Mouse (Mus musculus): ENCODE measurements around the gene Mrpl16. TPM values are rescaled to one million over a fixed set of nuclear protein-coding genes. Genes with fewer than 3 reads are reported as not detected.

Mrpl16 gene
- polyA plus RNA-seq, 1 experiment from 2014 or later, result 70.5 TPM

GRCm38 (mm10) chr19:11793741-11794359 lies 23.7 kb downstream of the Mrpl16 start:
- H3K4me2 ChIP-seq (ENCODE audit: low read depth, low read length), result no peak overlapping the region
- H3K4me3 ChIP-seq (ENCODE audit: low read length), result no peak overlapping the region
- no peaks in the 10 kb centered on the region for H3K4me1 ChIP-seq (ENCODE audit: control insufficient read depth, insufficient read depth, low read length)
- no peak overlapping the region for H3K27ac ChIP-seq (ENCODE audit: low read length)
- WGBS, result 68% methylated on average over 2 of the region's 2 CpGs
- no peak overlapping the region for H3K9ac ChIP-seq (ENCODE audit: low read length)
- no peak for ATAC-seq (replicated peaks; ENCODE audit: extremely low read depth, insufficient read depth, low FRiP score)
- no peaks in the 10 kb centered on the region for H3K9me3 ChIP-seq (replicated peaks; ENCODE audit: control insufficient read depth, low read length)
- H3K27me3 ChIP-seq (ENCODE audit: control insufficient read depth, insufficient read depth, low read length), result no peaks in the 10 kb centered on the region
- no peaks in the 10 kb centered on the region for H3K36me3 ChIP-seq (ENCODE audit: control insufficient read depth, insufficient read depth)

- H3K27ac ChIP-seq (ENCODE audit: low read length), result no peak overlapping the region
- no peak for ATAC-seq (replicated peaks; ENCODE audit: extremely low read depth, insufficient read depth, low FRiP score)
- no peaks in the 10 kb centered on the region for H3K4me1 ChIP-seq (ENCODE audit: control insufficient read depth, insufficient read depth, low read length)
- H3K9ac ChIP-seq (ENCODE audit: low read length), result no peak overlapping the region
- no peak overlapping the region for H3K4me2 ChIP-seq (ENCODE audit: low read depth, low read length)
- no peaks in the 10 kb centered on the region for H3K36me3 ChIP-seq (ENCODE audit: control insufficient read depth, insufficient read depth)
- 66% methylated on average over 6 of the region's 6 CpGs for WGBS
- H3K4me3 ChIP-seq (ENCODE audit: low read length), result no peak overlapping the region
- no peaks in the 10 kb centered on the region for H3K27me3 ChIP-seq (ENCODE audit: control insufficient read depth, insufficient read depth, low read length)
- no peaks in the 10 kb centered on the region for H3K9me3 ChIP-seq (replicated peaks; ENCODE audit: control insufficient read depth, low read length)
These were observed 24.3 kb downstream of the Mrpl16 start for GRCm38 (mm10) chr19:11794447-11794846.

- Histone ChIP-seq H3K9ac (ENCODE audit: low read length) (no peak overlapping the region), H3K4me3 (ENCODE audit: low read length) (no peak overlapping the region), H3K27me3 (ENCODE audit: control insufficient read depth, insufficient read depth, low read length) (no peaks in the 10 kb centered on the region), H3K27ac (ENCODE audit: low read length) (no peak overlapping the region), H3K4me2 (ENCODE audit: low read depth, low read length) (no peak overlapping the region), H3K4me1 (ENCODE audit: control insufficient read depth, insufficient read depth, low read length) (no peaks in the 10 kb centered on the region), H3K9me3 (replicated peaks; ENCODE audit: control insufficient read depth, low read length) (no peaks in the 10 kb centered on the region), H3K36me3 (ENCODE audit: control insufficient read depth, insufficient read depth) (no peaks in the 10 kb centered on the region)
- no peak for ATAC-seq (replicated peaks; ENCODE audit: extremely low read depth, insufficient read depth, low FRiP score)
- 62% methylated on average over 8 of the region's 8 CpGs for WGBS
These were observed 30.5 kb downstream of the Mrpl16 start for GRCm38 (mm10) chr19:11800531-11801315.

GRCm38 (mm10) chr19:11804423-11804822 lies 34.2 kb downstream of the Mrpl16 start:
- no peak overlapping the region for H3K4me3 ChIP-seq (ENCODE audit: low read length)
- no peak overlapping the region for H3K9ac ChIP-seq (ENCODE audit: low read length)
- no peaks in the 10 kb centered on the region for H3K36me3 ChIP-seq (ENCODE audit: control insufficient read depth, insufficient read depth)
- H3K27ac ChIP-seq (ENCODE audit: low read length), result peak overlapping the region; percentile 39
- no peak for ATAC-seq (replicated peaks; ENCODE audit: extremely low read depth, insufficient read depth, low FRiP score)
- 53% methylated on average over 1 of the region's 1 CpGs for WGBS
- H3K4me1 ChIP-seq (ENCODE audit: control insufficient read depth, insufficient read depth, low read length), result no peaks in the 10 kb centered on the region
- no peaks in the 10 kb centered on the region for H3K27me3 ChIP-seq (ENCODE audit: control insufficient read depth, insufficient read depth, low read length)
- no peak overlapping the region for H3K4me2 ChIP-seq (ENCODE audit: low read depth, low read length)
- no peaks in the 10 kb centered on the region for H3K9me3 ChIP-seq (replicated peaks; ENCODE audit: control insufficient read depth, low read length)

- Histone ChIP-seq H3K27me3 (ENCODE audit: control insufficient read depth, insufficient read depth, low read length) (no peaks in the 10 kb centered on the region), H3K4me2 (ENCODE audit: low read depth, low read length) (no peak overlapping the region), H3K9ac (ENCODE audit: low read length) (no peak overlapping the region), H3K4me1 (ENCODE audit: control insufficient read depth, insufficient read depth, low read length) (peaks cover 4% of the 10 kb centered on the region; the same call in 1 of the 2 replicates), H3K9me3 (replicated peaks; ENCODE audit: control insufficient read depth, low read length) (no peaks in the 10 kb centered on the region), H3K36me3 (ENCODE audit: control insufficient read depth, insufficient read depth) (no peaks in the 10 kb centered on the region), H3K4me3 (ENCODE audit: low read length) (no peak overlapping the region), H3K27ac (ENCODE audit: low read length) (no peak overlapping the region)
- ATAC-seq (replicated peaks; ENCODE audit: extremely low read depth, insufficient read depth, low FRiP score), result no peak
- WGBS, result 32% methylated on average over 2 of the region's 2 CpGs
These were observed 37.1 kb downstream of the Mrpl16 start for GRCm38 (mm10) chr19:11807251-11807650.

- no peak overlapping the region for H3K9ac ChIP-seq (ENCODE audit: low read length)
- no peak overlapping the region for H3K27ac ChIP-seq (ENCODE audit: low read length)
- H3K27me3 ChIP-seq (ENCODE audit: control insufficient read depth, insufficient read depth, low read length), result no peaks in the 10 kb centered on the region
- 58% methylated on average over 6 of the region's 6 CpGs for WGBS
- H3K4me1 ChIP-seq (ENCODE audit: control insufficient read depth, insufficient read depth, low read length), result peaks cover 4% of the 10 kb centered on the region; the same call in 1 of the 2 replicates
- no peak overlapping the region for H3K4me3 ChIP-seq (ENCODE audit: low read length)
- no peak overlapping the region for H3K4me2 ChIP-seq (ENCODE audit: low read depth, low read length)
- H3K36me3 ChIP-seq (ENCODE audit: control insufficient read depth, insufficient read depth), result no peaks in the 10 kb centered on the region
- H3K9me3 ChIP-seq (replicated peaks; ENCODE audit: control insufficient read depth, low read length), result no peaks in the 10 kb centered on the region
- ATAC-seq (replicated peaks; ENCODE audit: extremely low read depth, insufficient read depth, low FRiP score), result no peak
These were observed 37.6 kb downstream of the Mrpl16 start for GRCm38 (mm10) chr19:11807822-11808221.

- H3K27me3 ChIP-seq (ENCODE audit: control insufficient read depth, insufficient read depth, low read length), result no peaks in the 10 kb centered on the region
- H3K4me1 ChIP-seq (ENCODE audit: control insufficient read depth, insufficient read depth, low read length), result peaks cover 4% of the 10 kb centered on the region; the same call in 1 of the 2 replicates
- WGBS, result 76% methylated on average over 2 of the region's 2 CpGs
- no peak overlapping the region for H3K4me3 ChIP-seq (ENCODE audit: low read length)
- H3K36me3 ChIP-seq (ENCODE audit: control insufficient read depth, insufficient read depth), result no peaks in the 10 kb centered on the region
- no peak overlapping the region for H3K9ac ChIP-seq (ENCODE audit: low read length)
- H3K27ac ChIP-seq (ENCODE audit: low read length), result no peak overlapping the region
- ATAC-seq (replicated peaks; ENCODE audit: extremely low read depth, insufficient read depth, low FRiP score), result no peak
- no peaks in the 10 kb centered on the region for H3K9me3 ChIP-seq (replicated peaks; ENCODE audit: control insufficient read depth, low read length)
- H3K4me2 ChIP-seq (ENCODE audit: low read depth, low read length), result no peak overlapping the region
These were observed 38.3 kb downstream of the Mrpl16 start for GRCm38 (mm10) chr19:11808452-11808851.

- no peaks in the 10 kb centered on the region for H3K36me3 ChIP-seq (ENCODE audit: control insufficient read depth, insufficient read depth)
- H3K9me3 ChIP-seq (replicated peaks; ENCODE audit: control insufficient read depth, low read length), result no peaks in the 10 kb centered on the region
- no peak overlapping the region for H3K4me2 ChIP-seq (ENCODE audit: low read depth, low read length)
- ATAC-seq (replicated peaks; ENCODE audit: extremely low read depth, insufficient read depth, low FRiP score), result no peak
- no peak overlapping the region for H3K9ac ChIP-seq (ENCODE audit: low read length)
- H3K27me3 ChIP-seq (ENCODE audit: control insufficient read depth, insufficient read depth, low read length), result no peaks in the 10 kb centered on the region
- H3K4me1 ChIP-seq (ENCODE audit: control insufficient read depth, insufficient read depth, low read length), result peaks cover 4% of the 10 kb centered on the region; the same call in 1 of the 2 replicates
- no peak overlapping the region for H3K27ac ChIP-seq (ENCODE audit: low read length)
- no peak overlapping the region for H3K4me3 ChIP-seq (ENCODE audit: low read length)
- 60% methylated on average over 5 of the region's 5 CpGs for WGBS
These were observed 40.0 kb downstream of the Mrpl16 start for GRCm38 (mm10) chr19:11810003-11810758.

- WGBS, result 71% methylated on average over 1 of the region's 1 CpGs
These were observed 40.7 kb downstream of the Mrpl16 start for GRCm38 (mm10) chr19:11810856-11811255.

More at GRCm38 (mm10) chr19:11810856-11811255, 40.7 kb downstream of the Mrpl16 start:
- no peak overlapping the region for H3K27ac ChIP-seq (ENCODE audit: low read length)
- ATAC-seq (replicated peaks; ENCODE audit: extremely low read depth, insufficient read depth, low FRiP score), result no peak
- H3K36me3 ChIP-seq (ENCODE audit: control insufficient read depth, insufficient read depth), result no peaks in the 10 kb centered on the region
- H3K4me3 ChIP-seq (ENCODE audit: low read length), result no peak overlapping the region
- H3K9ac ChIP-seq (ENCODE audit: low read length), result no peak overlapping the region
- no peak overlapping the region for H3K4me2 ChIP-seq (ENCODE audit: low read depth, low read length)
- H3K4me1 ChIP-seq (ENCODE audit: control insufficient read depth, insufficient read depth, low read length), result peaks cover 4% of the 10 kb centered on the region; the same call in 1 of the 2 replicates
- H3K9me3 ChIP-seq (replicated peaks; ENCODE audit: control insufficient read depth, low read length), result no peaks in the 10 kb centered on the region
- H3K27me3 ChIP-seq (ENCODE audit: control insufficient read depth, insufficient read depth, low read length), result no peaks in the 10 kb centered on the region

Data from heart, embryonic 16.5 days (tissue).